Mouse (Mus musculus) ES-Bruce4 (cell line): ENCODE measurements around the gene Nphp4.

ENCODE experiments used
- CTCF ChIP-seq: IDR thresholded peaks from one replicate; pipeline ENCODE4 v1.8.1; 2011; ENCODE audit warnings: low read depth, low read length
- POLR2A ChIP-seq: IDR thresholded peaks from one replicate; pipeline ENCODE4 v1.8.1; 2011; ENCODE audit warnings: low read length; ENCODE audit not compliant: insufficient read depth

DNA sequence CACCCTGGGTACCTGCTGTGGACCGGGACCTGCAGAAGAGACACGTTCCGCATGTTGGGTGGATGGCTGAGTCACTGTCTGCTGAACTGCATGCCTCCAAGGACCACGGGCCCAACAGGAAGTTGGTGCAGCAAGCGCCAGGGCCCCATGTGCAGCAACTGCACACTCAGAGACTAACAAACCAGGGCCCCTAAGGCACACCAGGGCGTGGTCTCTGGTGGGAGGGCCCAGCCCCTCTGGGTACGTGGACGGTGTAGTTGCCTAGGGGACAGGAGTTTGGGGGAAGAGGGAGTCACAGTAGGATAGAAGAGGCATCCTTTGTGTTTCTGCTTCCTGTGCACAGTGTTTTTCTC is 27.9 kb upstream of the Nphp4 start:
- TF ChIP-seq CTCF (no peak), POLR2A (no peak)
